Mouse (Mus musculus) ES-E14 (cell line): Measurements from ENCODE around the gene Sgca.

Experiments
- HCFC1 ChIP-seq: IDR thresholded peaks from 2 replicates; pipeline ENCODE4 v1.6.1; 2012; ENCODE audit warnings: low read length, inconsistent platforms, borderline replicate concordance; ENCODE audit not compliant: insufficient read depth
- ZC3H11A ChIP-seq: IDR thresholded peaks from 2 replicates; pipeline ENCODE4 v1.6.1; 2012; ENCODE audit warnings: low read depth, mild to moderate bottlenecking, inconsistent platforms, low read length, borderline replicate concordance
- ZNF384 ChIP-seq: IDR thresholded peaks from 2 replicates; pipeline ENCODE4 v1.6.1; 2012; ENCODE audit warnings: low read depth, low read length, inconsistent platforms

- TF ChIP-seq HCFC1 (no peak), ZC3H11A (no peak), ZNF384 (no peak)
Measured at GRCm38 (mm10) chr11:94933584-94933983, 42.5 kb downstream of the Sgca start.
